Mouse (Mus musculus): ENCODE measurements around the gene Ahcyl2. TPM values are rescaled to one million over a fixed set of nuclear protein-coding genes. Genes with fewer than 3 reads are reported as not detected.

Ahcyl2 gene
- polyA plus RNA-seq, 1 experiment from 2014 or later, result 45.8 TPM

DNA sequence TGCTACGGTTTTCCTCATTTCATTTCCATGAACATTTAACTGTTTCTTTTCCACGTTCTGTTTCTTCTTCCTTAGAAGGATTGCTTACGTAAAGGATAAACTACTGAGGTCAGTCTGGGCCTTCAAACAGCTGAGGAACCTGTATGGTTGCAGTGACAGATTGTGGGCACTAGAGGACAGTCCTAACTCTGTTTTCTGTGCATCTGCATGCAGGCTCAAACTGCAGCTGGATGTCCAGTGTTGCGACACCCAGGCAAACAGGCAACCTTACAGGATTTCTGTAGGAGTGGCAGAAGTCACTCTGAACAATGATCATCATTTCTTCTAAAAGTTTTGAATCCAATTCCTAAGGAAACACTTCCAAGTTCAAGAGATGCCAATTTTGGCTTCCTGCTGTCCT, 5.3 kb upstream of the Ahcyl2 start:
- Histone ChIP-seq H3K36me3 (ENCODE audit: control insufficient read depth, insufficient read depth, low read length) (peaks cover 5% of the 10 kb centered on the region; the same call in 1 of the 2 replicates), H3K9me3 (replicated peaks; ENCODE audit: control insufficient read depth, low read length) (no peaks in the 10 kb centered on the region), H3K4me1 (ENCODE audit: control insufficient read depth, insufficient read depth, low read length) (no peaks in the 10 kb centered on the region), H3K4me2 (ENCODE audit: low read depth, low read length) (no peak overlapping the region), H3K9ac (ENCODE audit: low read length) (no peak overlapping the region), H3K27me3 (ENCODE audit: control insufficient read depth, insufficient read depth, low read length) (no peaks in the 10 kb centered on the region), H3K4me3 (replicated peaks; ENCODE audit: low read length) (no peak overlapping the region), H3K27ac (ENCODE audit: low read length) (no peak overlapping the region)
- ATAC-seq (ENCODE audit: insufficient read depth, low FRiP score), result no peak
- WGBS, result 49% methylated on average over 4 of the region's 4 CpGs

- Histone ChIP-seq H3K4me1 (ENCODE audit: control insufficient read depth, insufficient read depth, low read length) (peaks cover 4% of the 10 kb centered on the region; the same call in 1 of the 2 replicates), H3K4me2 (ENCODE audit: low read depth, low read length) (no peak overlapping the region), H3K27me3 (ENCODE audit: control insufficient read depth, insufficient read depth, low read length) (no peaks in the 10 kb centered on the region), H3K36me3 (ENCODE audit: control insufficient read depth, insufficient read depth, low read length) (no peaks in the 10 kb centered on the region), H3K27ac (ENCODE audit: low read length) (no peak overlapping the region), H3K9ac (ENCODE audit: low read length) (no peak overlapping the region), H3K4me3 (replicated peaks; ENCODE audit: low read length) (no peak overlapping the region), H3K9me3 (replicated peaks; ENCODE audit: control insufficient read depth, low read length) (no peaks in the 10 kb centered on the region)
- ATAC-seq (ENCODE audit: insufficient read depth, low FRiP score), result no peak
- WGBS, result 76% methylated on average over 2 of the region's 2 CpGs
Measured at GRCm38 (mm10) chr6:29766874-29767273, 937 bp upstream of the Ahcyl2 start.

- H3K4me2 ChIP-seq (ENCODE audit: low read depth, low read length), result peak overlapping the region; percentile 71
- H3K4me3 ChIP-seq (replicated peaks; ENCODE audit: low read length), result peak overlapping the region; percentile 72
- no peaks in the 10 kb centered on the region for H3K36me3 ChIP-seq (ENCODE audit: control insufficient read depth, insufficient read depth, low read length)
- peak overlapping the region; percentile 79 for H3K9ac ChIP-seq (ENCODE audit: low read length)
- no peaks in the 10 kb centered on the region for H3K9me3 ChIP-seq (replicated peaks; ENCODE audit: control insufficient read depth, low read length)
- under 1% methylated on average over 50 of the region's 50 CpGs for WGBS
- ATAC-seq (ENCODE audit: insufficient read depth, low FRiP score), result peak; percentile 29
- H3K27me3 ChIP-seq (ENCODE audit: control insufficient read depth, insufficient read depth, low read length), result no peaks in the 10 kb centered on the region
- peaks cover 4% of the 10 kb centered on the region; the same call in 1 of the 2 replicates for H3K4me1 ChIP-seq (ENCODE audit: control insufficient read depth, insufficient read depth, low read length)
- peak overlapping the region; percentile 85 for H3K27ac ChIP-seq (ENCODE audit: low read length)
Measured at GRCm38 (mm10) chr6:29768791-29769441, 1.1 kb downstream of the Ahcyl2 start.

DNA sequence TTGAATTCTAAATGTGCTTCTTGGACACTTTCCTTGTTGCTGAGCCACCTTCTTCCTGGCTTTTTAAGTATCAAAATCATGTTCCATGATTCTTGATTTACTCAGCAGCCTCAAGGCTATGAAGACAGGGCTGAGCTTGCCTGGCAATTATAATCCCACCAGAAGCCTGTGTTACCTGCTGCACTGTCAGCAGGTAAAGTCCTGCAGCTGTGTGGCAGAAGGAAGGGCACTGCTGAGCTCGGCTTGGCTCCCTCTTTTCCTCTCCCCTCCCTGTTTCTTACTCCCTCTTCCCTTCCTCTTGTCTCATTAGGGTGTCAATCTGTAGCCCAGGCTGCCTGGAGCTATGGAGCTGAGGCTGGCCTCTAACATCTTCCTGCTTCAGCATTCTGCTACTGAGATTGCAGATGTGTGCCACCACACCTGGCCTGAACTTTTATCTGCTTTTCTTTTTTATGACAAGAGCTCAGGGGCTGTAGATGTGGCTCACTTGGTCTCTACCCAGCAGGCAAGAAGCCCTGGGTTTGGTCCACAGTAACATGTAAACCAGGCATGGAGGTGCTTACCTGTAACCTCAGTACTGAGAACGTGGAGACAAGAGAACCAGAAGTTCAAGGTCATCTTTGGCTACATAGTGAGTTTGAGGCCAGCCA, 3.0 kb downstream of the Ahcyl2 start:
- H3K36me3 ChIP-seq (ENCODE audit: control insufficient read depth, insufficient read depth, low read length), result no peaks in the 10 kb centered on the region
- H3K4me3 ChIP-seq (replicated peaks; ENCODE audit: low read length), result no peak overlapping the region
- H3K4me1 ChIP-seq (ENCODE audit: control insufficient read depth, insufficient read depth, low read length), result peaks cover 4% of the 10 kb centered on the region; the same call in 1 of the 2 replicates
- 62% methylated on average over 2 of the region's 2 CpGs for WGBS
- no peak overlapping the region for H3K4me2 ChIP-seq (ENCODE audit: low read depth, low read length)
- H3K9ac ChIP-seq (ENCODE audit: low read length), result no peak overlapping the region
- no peaks in the 10 kb centered on the region for H3K27me3 ChIP-seq (ENCODE audit: control insufficient read depth, insufficient read depth, low read length)
- H3K27ac ChIP-seq (ENCODE audit: low read length), result no peak overlapping the region
- no peaks in the 10 kb centered on the region for H3K9me3 ChIP-seq (replicated peaks; ENCODE audit: control insufficient read depth, low read length)
- no peak for ATAC-seq (ENCODE audit: insufficient read depth, low FRiP score)

- H3K4me3 ChIP-seq (replicated peaks; ENCODE audit: low read length), result no peak overlapping the region
- H3K27me3 ChIP-seq (ENCODE audit: control insufficient read depth, insufficient read depth, low read length), result no peaks in the 10 kb centered on the region
- no peak overlapping the region for H3K4me2 ChIP-seq (ENCODE audit: low read depth, low read length)
- no peak overlapping the region for H3K9ac ChIP-seq (ENCODE audit: low read length)
- H3K9me3 ChIP-seq (replicated peaks; ENCODE audit: control insufficient read depth, low read length), result no peaks in the 10 kb centered on the region
- no peak for ATAC-seq (ENCODE audit: insufficient read depth, low FRiP score)
- H3K4me1 ChIP-seq (ENCODE audit: control insufficient read depth, insufficient read depth, low read length), result peaks cover 4% of the 10 kb centered on the region; the same call in 1 of the 2 replicates
- H3K36me3 ChIP-seq (ENCODE audit: control insufficient read depth, insufficient read depth, low read length), result no peaks in the 10 kb centered on the region
- no peak overlapping the region for H3K27ac ChIP-seq (ENCODE audit: low read length)
- 92% methylated on average over 3 of the region's 3 CpGs for WGBS
Measured at GRCm38 (mm10) chr6:29772236-29772635, 4.4 kb downstream of the Ahcyl2 start.

DNA sequence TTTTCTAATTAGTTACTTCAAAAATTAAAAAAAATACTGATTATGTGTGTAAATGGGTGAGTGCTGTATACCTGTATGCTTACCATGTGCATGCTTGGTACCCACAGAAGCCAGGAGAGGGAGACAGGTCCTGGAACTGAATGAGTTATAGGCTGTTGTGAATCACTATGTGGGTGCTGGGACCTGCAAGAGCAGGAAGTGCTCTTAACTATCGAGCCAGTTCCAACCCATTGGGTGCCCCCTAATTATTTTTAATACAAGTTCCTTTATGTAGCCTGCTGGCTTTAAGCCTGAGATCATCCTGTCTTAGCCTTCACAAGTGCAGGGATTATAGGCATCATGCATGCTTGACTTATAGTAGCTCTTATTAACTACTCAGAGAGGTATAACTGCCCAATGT, 6.3 kb downstream of the Ahcyl2 start:
- no peak overlapping the region for H3K9ac ChIP-seq (ENCODE audit: low read length)
- WGBS, result 90% methylated on average over 1 of the region's 1 CpGs
- H3K4me3 ChIP-seq (replicated peaks; ENCODE audit: low read length), result no peak overlapping the region
- no peaks in the 10 kb centered on the region for H3K36me3 ChIP-seq (ENCODE audit: control insufficient read depth, insufficient read depth, low read length)
- H3K27me3 ChIP-seq (ENCODE audit: control insufficient read depth, insufficient read depth, low read length), result no peaks in the 10 kb centered on the region
- peaks cover 3% of the 10 kb centered on the region; the same call in 1 of the 2 replicates for H3K4me1 ChIP-seq (ENCODE audit: control insufficient read depth, insufficient read depth, low read length)
- no peak overlapping the region for H3K27ac ChIP-seq (ENCODE audit: low read length)
- H3K4me2 ChIP-seq (ENCODE audit: low read depth, low read length), result no peak overlapping the region
- H3K9me3 ChIP-seq (replicated peaks; ENCODE audit: control insufficient read depth, low read length), result no peaks in the 10 kb centered on the region
- ATAC-seq (ENCODE audit: insufficient read depth, low FRiP score), result no peak

DNA sequence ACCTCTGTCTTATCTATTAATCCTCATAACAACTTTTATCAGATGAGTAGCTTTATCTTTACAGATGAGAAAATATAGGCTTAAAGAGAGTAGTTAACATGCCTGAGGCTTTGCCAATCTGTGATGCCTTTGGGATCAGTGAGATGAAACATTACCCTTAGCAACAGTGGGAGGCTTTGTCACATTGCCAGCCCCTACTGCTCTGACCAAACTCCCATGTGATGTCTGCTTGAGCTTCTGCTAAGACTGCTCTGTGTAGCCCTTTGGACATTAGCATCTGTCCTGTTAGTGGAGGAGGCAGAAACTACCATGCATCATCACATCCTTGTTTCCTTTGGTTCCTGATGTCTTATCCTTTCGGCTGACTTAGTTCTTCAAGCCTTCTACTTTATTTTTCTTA, 7.8 kb downstream of the Ahcyl2 start:
- no peak for ATAC-seq (ENCODE audit: insufficient read depth, low FRiP score)
- Histone ChIP-seq H3K9me3 (replicated peaks; ENCODE audit: control insufficient read depth, low read length) (no peaks in the 10 kb centered on the region), H3K4me3 (replicated peaks; ENCODE audit: low read length) (no peak overlapping the region), H3K4me2 (ENCODE audit: low read depth, low read length) (no peak overlapping the region), H3K9ac (ENCODE audit: low read length) (no peak overlapping the region), H3K36me3 (ENCODE audit: control insufficient read depth, insufficient read depth, low read length) (no peaks in the 10 kb centered on the region), H3K27ac (ENCODE audit: low read length) (no peak overlapping the region), H3K27me3 (ENCODE audit: control insufficient read depth, insufficient read depth, low read length) (no peaks in the 10 kb centered on the region), H3K4me1 (ENCODE audit: control insufficient read depth, insufficient read depth, low read length) (no peaks in the 10 kb centered on the region)
- WGBS, result 90% methylated on average over 1 of the region's 1 CpGs

DNA sequence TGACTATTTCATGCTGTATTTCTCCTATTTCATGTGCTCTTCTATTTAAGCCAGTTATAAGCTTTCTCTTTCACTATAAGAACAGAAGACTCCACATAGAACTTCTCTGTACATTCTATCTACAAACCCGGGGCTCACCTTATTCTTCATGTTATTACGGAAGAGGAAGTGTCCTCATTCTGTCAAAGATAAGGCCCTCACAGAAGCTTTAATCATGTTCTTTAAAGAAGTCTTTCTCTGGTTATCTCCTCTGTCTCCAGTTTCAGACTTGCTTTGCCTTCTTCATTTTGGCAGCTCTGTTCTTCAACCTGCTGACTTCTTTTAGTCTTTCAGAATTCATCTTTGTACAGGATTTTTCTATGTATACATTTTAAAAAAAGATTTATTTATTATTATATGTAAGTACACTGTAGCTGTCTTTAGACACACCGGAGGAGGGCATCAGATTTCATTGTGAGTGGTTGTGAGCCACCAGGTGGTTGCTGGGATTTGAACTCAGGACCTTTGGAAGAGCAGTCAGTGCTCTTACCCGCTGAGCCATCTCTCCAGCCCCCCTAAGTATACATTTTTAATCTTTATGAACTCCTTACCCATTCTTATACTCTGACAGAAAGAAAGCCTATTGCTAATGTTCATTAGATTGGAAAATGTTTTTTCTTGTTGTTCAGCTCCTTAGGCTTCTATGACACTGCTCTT, 8.9 kb downstream of the Ahcyl2 start:
- 74% methylated on average over 4 of the region's 4 CpGs for WGBS
- H3K4me2 ChIP-seq (ENCODE audit: low read depth, low read length), result no peak overlapping the region
- no peak overlapping the region for H3K27ac ChIP-seq (ENCODE audit: low read length)
- H3K36me3 ChIP-seq (ENCODE audit: control insufficient read depth, insufficient read depth, low read length), result no peaks in the 10 kb centered on the region
- H3K27me3 ChIP-seq (ENCODE audit: control insufficient read depth, insufficient read depth, low read length), result no peaks in the 10 kb centered on the region
- ATAC-seq (ENCODE audit: insufficient read depth, low FRiP score), result no peak
- no peaks in the 10 kb centered on the region for H3K9me3 ChIP-seq (replicated peaks; ENCODE audit: control insufficient read depth, low read length)
- no peak overlapping the region for H3K9ac ChIP-seq (ENCODE audit: low read length)
- no peak overlapping the region for H3K4me3 ChIP-seq (replicated peaks; ENCODE audit: low read length)
- H3K4me1 ChIP-seq (ENCODE audit: control insufficient read depth, insufficient read depth, low read length), result no peaks in the 10 kb centered on the region

DNA sequence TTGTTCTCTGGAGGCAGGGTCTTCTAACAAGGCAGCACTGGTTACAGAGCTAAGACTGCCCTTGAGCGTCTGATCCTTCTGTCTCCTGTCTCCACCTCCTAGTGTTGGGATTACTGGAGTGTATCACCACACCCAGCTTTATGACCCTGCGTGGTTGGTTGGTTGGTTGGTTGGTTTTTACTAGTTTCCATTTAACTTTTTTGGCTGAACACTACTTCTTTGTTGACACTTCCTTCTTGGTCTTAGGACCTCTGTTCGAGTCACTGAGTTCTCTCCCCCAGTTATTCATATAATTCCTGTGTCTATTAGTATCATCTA, 9.4 kb downstream of the Ahcyl2 start:
- Histone ChIP-seq H3K27ac (ENCODE audit: low read length) (no peak overlapping the region), H3K4me2 (ENCODE audit: low read depth, low read length) (no peak overlapping the region), H3K9ac (ENCODE audit: low read length) (no peak overlapping the region), H3K4me1 (ENCODE audit: control insufficient read depth, insufficient read depth, low read length) (no peaks in the 10 kb centered on the region), H3K4me3 (replicated peaks; ENCODE audit: low read length) (no peak overlapping the region), H3K36me3 (ENCODE audit: control insufficient read depth, insufficient read depth, low read length) (no peaks in the 10 kb centered on the region), H3K27me3 (ENCODE audit: control insufficient read depth, insufficient read depth, low read length) (no peaks in the 10 kb centered on the region), H3K9me3 (replicated peaks; ENCODE audit: control insufficient read depth, low read length) (no peaks in the 10 kb centered on the region)
- ATAC-seq (ENCODE audit: insufficient read depth, low FRiP score), result no peak
- 82% methylated on average over 3 of the region's 3 CpGs for WGBS

Measured in stomach, embryonic 16.5 days (tissue).